Mouse (Mus musculus) bone marrow macrophage, adult 2 months (primary cell): ENCODE results near the gene Pde4d.

ENCODE experiments used
- CTCF ChIP-seq: IDR thresholded peaks from 2 replicates; pipeline ENCODE4 v1.5.1; 2012; ENCODE audit warnings: low read depth, mild to moderate bottlenecking, low read length, moderate library complexity
- POLR2A ChIP-seq: IDR thresholded peaks from 2 replicates; pipeline ENCODE4 v1.6.1; 2012; ENCODE audit warnings: mild to moderate bottlenecking, low read depth, low read length, borderline replicate concordance

GRCm38 (mm10) chr13:109922782-109923181 lies 1473.0 kb downstream of the Pde4d start:
- TF ChIP-seq POLR2A (no peak), CTCF (no peak)
